Mouse (Mus musculus) mature B cell (primary cell): ENCODE measurements around the gene Agtpbp1.

Source experiments
- in situ Hi-C: fragments of 300-500 bp; cut with MboI; formaldehyde crosslinking; loops from 2 replicates; pipeline ENCODE4 v1.14.3; 2019

Agtpbp1 gene

GRCm38 (mm10) chr13:59572549-59572948, 12.5 kb downstream of the Agtpbp1 start:
- in situ Hi-C loops: no loop called here

GRCm38 (mm10) chr13:59571107-59571506, 13.9 kb downstream of the Agtpbp1 start:
- in situ Hi-C loops: no loop called here

GRCm38 (mm10) chr13:59565945-59566520, 19.0 kb downstream of the Agtpbp1 start:
- in situ Hi-C loops: no loop called here

GRCm38 (mm10) chr13:59564923-59565322, 20.1 kb downstream of the Agtpbp1 start:
- in situ Hi-C loops: no loop called here

- in situ Hi-C loops: no loop called here
Measured at GRCm38 (mm10) chr13:59564505-59564904, 20.5 kb downstream of the Agtpbp1 start.

GRCm38 (mm10) chr13:59562471-59562870, 22.6 kb downstream of the Agtpbp1 start:
- in situ Hi-C loops: no loop called here

GRCm38 (mm10) chr13:59558776-59559175, 26.3 kb downstream of the Agtpbp1 start:
- in situ Hi-C loops: no loop called here

- in situ Hi-C loops: no loop called here
Measured at GRCm38 (mm10) chr13:59557185-59557985, 27.6 kb downstream of the Agtpbp1 start.

GRCm38 (mm10) chr13:59556670-59557069, 28.4 kb downstream of the Agtpbp1 start:
- in situ Hi-C loops: no loop called here

GRCm38 (mm10) chr13:59555613-59556192, 29.3 kb downstream of the Agtpbp1 start:
- in situ Hi-C loops: no loop called here

- in situ Hi-C loops: no loop called here
Measured at GRCm38 (mm10) chr13:59554772-59555505, 30.1 kb downstream of the Agtpbp1 start.

GRCm38 (mm10) chr13:59552751-59553150, 32.3 kb downstream of the Agtpbp1 start:
- in situ Hi-C loops: no loop called here

GRCm38 (mm10) chr13:59552286-59552685, 32.7 kb downstream of the Agtpbp1 start:
- in situ Hi-C loops: no loop called here

- in situ Hi-C loops: no loop called here
Measured at GRCm38 (mm10) chr13:59549318-59549798, 35.7 kb downstream of the Agtpbp1 start.

- in situ Hi-C loops: no loop called here
Measured at GRCm38 (mm10) chr13:59547716-59548115, 37.3 kb downstream of the Agtpbp1 start.

GRCm38 (mm10) chr13:59547091-59547490, 37.9 kb downstream of the Agtpbp1 start:
- in situ Hi-C loops: no loop called here

- in situ Hi-C loops: no loop called here
Measured at GRCm38 (mm10) chr13:59542411-59542810, 42.6 kb downstream of the Agtpbp1 start.

- in situ Hi-C loops: no loop called here
Measured at GRCm38 (mm10) chr13:59540030-59540429, 45.0 kb downstream of the Agtpbp1 start.

GRCm38 (mm10) chr13:59538661-59539060, 46.4 kb downstream of the Agtpbp1 start:
- in situ Hi-C loops: loop anchor here (10.0 kb wide), 1 partner anchor 186 kb away; no protein-coding TSS in a partner anchor

GRCm38 (mm10) chr13:59536631-59537030, 48.4 kb downstream of the Agtpbp1 start:
- in situ Hi-C loops: loop anchor here (10.0 kb wide), 1 partner anchor 188 kb away; no protein-coding TSS in a partner anchor

GRCm38 (mm10) chr13:59535746-59536145, 49.3 kb downstream of the Agtpbp1 start:
- in situ Hi-C loops: loop anchor here (10.0 kb wide), 1 partner anchor 189 kb away; no protein-coding TSS in a partner anchor

- in situ Hi-C loops: loop anchor here (10.0 kb wide), 1 partner anchor 190 kb away; no protein-coding TSS in a partner anchor
Measured at GRCm38 (mm10) chr13:59534301-59534700, 50.7 kb downstream of the Agtpbp1 start.
